Mouse (Mus musculus) lung, postnatal 36 days (tissue): ENCODE measurements around the gene Zc3h4.
"Not testable (repeated sequence)": the region's sequence is repeated elsewhere in the genome, so short reads cannot be mapped to it uniquely, and the experiment has no call there.

ENCODE experiments used
- DNase-seq: peaks from one replicate; pipeline ENCODE4 v3.0.0; 2022; ENCODE audit warnings: mixed read lengths

Gene Zc3h4

DNA sequence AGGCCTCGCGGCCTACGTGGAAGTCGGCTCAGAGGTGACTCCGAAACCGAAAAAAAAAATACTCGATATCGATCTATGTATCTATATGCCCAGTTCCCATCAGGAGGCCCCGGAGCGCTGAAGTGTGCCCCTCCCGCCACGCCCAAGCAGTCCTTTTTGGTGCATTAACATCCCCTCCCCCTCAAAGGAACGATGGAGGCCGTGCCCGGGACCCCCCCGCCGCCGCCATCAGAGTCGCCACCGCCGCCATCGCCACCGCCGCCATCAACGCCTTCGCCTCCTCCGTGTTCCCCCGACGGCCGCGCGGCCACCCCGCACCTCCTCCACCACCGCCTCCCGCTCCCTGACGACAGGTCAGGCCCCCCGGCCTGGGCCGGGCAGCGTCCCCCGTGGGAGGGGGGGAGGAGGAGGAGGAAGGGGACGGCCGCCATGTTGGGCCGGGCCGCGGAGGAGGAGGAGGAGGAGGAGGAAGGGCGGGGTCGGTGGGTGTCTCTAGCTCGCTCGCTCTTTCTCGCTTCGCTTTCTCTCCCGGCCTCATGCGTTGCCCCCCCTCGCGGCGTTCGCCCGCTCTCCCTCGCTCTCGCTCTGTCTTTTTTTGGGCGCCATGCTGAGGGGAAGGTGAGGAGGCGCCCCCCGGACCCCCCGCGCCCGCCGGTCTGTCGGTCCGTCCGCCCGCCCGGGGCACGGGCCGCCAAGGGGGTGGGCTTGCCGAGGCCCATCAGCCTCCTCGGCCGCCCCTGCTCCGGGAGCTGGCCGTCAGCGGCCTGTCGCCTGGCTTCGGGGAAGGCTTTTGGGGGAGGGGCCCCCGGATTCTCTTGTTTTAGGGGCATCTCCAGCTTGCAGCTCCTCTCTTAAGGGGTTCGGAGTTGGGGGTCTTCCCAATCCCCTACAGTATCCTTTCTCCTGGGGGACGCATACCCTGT is at the start of gene Zc3h4:
Zc3h4 (plus strand) TSS at position 222 of the 923 bp plus-strand sequence.
- peak; percentile 92 for DNase-seq

DNA sequence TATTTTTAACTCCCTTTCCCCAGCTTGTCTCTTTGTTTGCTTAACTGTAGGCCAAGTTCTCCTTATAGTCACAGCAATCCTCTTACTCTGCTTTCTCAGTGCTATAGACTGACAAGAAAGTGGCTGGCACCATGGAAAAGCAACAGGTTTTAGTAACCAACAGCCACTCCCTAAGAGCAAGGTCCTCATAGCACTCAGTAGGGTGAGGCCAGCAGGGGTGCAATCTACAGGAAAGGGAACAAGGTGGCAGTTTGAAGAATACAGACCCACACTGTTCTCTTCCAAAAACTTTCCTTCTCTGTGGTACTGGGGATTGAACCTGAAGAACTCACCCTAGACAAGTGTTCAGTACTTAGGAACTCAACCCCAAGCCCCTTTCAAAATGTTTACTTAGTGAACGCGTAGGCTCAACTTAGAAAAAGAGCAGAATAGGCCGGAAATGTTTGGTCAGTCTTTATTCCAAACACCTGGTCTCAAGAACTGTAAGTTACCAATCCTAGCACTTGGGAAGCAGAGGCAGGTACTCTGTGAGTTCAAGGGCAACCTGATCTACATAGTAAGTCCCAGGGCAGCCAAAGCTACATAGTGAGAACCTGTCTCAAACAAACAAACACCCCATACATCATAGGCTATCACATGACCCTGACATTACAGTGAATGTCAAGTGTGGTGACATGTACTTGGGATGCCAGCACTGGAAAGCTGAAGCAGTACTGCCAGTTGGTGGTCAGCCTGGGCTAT is 44.7 kb upstream of the Zc3h4 start:
- no peak for DNase-seq

DNA sequence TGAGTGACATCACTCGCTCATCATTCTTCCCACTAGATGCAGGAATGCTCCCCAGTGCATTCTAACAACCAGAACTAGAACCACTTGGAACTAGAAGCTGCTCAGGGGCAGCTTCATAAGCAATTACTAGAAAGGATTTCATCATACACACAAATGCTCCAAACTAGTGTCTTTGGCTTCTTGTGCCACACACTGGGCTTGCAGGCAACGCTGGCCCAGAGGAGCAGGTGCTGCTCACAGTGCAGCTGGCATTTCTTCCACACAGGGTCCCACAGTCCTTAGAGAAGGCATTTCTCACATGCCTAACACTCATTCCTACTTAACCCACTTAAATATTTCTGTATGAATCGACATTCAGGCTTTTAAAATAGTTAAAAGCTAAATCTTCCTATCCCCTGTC is 43.1 kb upstream of the Zc3h4 start:
- DNase-seq = no peak

DNA sequence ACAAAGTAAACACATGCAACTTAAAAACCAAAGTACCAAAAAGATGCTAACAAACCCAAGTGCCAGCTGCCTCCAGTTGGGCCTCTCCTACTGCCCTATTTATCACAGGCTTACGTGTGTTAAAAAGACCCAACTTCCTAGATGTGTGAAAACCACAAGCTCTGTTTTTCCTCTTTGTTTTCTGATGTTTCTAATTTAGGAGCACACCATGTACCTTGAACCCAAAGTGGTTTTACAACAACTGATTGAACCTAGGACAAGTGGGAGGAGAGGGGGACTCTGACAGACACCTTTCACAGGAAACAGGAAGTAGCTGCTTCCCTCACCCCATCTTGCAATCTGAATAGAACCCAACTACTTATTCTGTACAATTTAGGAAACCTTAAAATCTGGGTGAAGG is 36.4 kb upstream of the Zc3h4 start:
- peak; percentile 42 for DNase-seq

DNA sequence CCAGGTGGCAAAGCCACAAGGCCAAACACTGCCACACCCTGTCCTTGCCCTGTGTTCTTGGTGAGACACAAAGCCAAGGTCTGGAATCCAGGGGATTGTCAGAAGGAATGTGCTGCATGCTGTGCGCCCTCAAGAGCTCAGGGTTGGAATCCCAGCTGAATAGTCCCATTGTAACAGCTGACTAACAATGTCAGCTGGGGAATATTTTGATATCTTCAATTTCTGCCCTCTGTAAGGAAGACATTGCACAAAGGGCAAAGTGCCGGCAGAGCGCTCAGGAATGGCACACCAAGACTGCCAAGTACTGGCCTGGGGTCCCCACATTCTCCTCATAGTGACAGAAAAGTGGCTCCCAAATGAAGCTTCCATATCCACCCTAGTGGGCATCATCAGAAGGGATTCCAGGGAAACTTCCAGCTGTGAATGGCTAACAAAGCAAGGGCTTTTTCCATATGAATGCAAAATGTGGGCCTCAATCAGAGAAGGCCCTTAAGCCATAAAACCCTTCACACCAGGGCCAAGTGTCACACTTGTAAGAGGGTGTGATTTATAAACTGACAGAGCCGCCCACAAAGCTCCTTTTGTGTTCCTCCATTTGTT is 35.7 kb upstream of the Zc3h4 start:
- DNase-seq = peak; percentile 72

DNA sequence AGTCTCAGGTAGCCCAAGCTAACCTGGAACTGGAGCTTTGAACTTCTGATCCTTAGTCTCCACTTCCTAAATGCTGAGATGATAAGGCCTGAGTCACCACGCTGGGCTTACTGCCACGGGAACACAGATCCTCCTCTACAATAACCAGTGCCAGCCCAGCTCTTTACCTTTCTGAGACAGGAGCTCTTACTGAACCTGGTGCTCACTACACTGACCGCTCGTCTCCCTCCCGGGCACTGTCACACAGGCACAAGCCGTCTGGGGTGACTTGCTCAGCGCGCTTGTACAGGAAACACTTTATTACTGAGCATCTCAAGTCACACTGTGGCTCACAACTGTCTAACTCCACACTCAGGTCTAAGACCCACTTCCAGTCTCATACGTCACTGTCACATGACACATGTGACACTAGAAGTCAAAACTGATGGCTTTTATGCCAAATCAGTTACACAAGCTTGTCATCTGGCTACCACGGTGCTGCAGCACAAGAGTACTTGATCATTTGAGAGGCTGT is 34.5 kb upstream of the Zc3h4 start:
- DNase-seq = peak; percentile 80

DNA sequence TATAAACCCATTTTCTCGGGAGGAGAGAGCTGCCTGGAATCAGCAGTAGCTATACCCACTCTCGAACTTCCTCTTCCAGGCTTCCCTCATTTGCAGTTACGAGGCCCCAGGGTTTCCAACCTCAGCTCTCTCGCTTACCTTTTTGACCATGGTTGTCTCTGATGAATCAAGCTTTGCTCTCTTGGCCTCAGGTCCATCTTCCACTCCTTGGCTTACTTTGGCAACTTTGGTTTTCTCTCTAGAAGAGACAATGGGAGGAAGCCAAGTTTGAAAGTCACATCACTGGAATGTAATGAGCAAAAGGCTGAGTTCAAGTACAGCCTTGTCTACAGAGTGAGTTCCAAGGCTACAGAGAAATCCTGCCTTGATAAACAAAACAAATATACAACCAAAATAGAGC is 34.0 kb upstream of the Zc3h4 start:
- no peak for DNase-seq

DNA sequence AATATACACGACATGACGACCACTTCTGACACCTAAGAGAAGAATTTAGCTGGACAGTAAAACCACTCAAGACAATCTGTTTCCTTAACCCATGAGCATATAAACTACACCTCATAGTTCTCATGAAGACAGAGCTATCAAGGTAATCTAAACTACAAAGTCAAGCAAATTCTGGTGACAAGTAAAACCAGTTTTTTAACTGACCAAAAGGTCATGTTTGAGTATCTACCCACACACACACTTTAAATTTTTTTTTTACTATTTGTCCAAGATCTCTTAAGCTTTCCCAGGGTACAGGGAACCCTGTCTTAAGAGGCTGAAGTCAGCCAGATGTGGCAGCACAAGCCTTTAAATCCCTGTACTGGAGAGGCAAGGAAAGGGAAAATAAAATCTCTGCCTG is 31.9 kb upstream of the Zc3h4 start:
- DNase-seq = peak; percentile 43

DNA sequence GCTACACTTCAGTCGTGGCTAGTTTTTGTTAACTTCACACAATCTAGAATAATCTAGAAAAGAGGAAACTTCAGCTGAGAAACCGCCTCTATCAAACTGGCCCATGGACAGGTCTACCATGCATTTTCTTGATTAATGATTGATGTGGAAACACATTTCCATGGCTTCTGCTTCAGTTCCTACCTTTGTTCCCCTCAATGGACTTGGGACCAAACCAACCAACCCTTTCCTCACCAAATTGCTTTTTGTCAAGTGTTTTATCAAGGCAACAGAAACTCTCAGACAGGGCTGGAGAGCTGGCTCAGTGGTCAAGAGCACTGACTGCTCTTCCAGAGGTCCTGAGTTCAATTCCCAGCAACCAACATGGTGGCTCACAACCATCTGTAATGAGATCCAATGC is 30.1 kb upstream of the Zc3h4 start:
- DNase-seq = no peak

DNA sequence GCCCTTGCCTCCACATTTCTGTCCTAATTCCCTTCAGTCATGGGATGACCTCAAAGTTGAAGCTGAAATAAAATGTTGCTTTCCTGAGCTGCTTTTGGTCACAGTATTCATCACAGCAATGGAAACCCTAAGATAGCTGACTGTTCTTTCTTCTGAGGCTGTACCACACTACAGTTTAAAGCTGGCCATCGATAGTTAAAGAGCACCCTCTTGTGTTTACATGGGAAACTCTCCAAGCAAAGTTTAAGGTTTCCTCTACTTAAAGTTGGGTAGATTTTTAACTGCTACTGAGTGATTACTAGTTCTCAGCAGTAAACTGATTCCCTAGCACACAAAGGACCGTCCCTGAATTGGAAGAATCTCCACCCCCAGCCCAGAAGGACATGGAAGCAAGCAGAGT is 27.0 kb upstream of the Zc3h4 start:
- peak; percentile 53 for DNase-seq

DNA sequence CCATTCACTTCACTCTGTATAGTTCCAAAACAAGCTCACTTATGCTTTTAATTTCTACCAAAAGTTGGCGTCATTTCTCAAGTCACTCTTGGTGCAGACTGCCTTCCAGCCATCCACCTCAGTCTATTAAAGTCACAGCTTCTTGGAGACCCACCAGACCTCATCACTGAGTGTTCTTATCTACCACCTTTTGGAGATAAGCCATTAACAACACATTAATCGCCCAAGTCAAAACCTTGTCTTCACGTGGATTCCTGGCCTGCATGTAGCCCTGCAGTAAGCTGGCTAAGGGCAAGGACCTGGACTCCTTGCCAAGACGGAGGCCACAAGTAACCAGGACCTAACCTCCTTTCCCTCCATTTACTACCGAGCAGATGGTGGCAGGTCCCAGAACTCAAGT is 25.7 kb upstream of the Zc3h4 start:
- DNase-seq = no peak

DNA sequence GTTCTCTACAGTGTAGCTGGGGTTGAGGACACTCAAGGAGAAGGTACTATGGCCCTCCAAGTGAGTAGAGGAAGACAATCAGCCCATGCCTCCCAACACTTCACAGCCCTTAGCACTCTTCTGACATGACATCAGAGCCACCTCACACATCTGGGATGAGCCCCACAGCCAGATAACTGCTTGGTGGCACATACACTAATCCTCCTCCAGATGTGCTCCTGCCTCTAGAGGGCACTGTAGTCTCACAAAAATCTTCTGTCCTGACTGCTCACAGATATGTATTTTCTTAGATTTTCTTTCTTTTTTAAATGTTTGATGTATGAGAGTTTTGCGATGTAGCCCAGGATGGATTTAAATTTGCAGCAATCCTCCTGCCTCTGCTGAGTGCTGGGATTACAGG is 24.2 kb upstream of the Zc3h4 start:
- peak; percentile 81 for DNase-seq

DNA sequence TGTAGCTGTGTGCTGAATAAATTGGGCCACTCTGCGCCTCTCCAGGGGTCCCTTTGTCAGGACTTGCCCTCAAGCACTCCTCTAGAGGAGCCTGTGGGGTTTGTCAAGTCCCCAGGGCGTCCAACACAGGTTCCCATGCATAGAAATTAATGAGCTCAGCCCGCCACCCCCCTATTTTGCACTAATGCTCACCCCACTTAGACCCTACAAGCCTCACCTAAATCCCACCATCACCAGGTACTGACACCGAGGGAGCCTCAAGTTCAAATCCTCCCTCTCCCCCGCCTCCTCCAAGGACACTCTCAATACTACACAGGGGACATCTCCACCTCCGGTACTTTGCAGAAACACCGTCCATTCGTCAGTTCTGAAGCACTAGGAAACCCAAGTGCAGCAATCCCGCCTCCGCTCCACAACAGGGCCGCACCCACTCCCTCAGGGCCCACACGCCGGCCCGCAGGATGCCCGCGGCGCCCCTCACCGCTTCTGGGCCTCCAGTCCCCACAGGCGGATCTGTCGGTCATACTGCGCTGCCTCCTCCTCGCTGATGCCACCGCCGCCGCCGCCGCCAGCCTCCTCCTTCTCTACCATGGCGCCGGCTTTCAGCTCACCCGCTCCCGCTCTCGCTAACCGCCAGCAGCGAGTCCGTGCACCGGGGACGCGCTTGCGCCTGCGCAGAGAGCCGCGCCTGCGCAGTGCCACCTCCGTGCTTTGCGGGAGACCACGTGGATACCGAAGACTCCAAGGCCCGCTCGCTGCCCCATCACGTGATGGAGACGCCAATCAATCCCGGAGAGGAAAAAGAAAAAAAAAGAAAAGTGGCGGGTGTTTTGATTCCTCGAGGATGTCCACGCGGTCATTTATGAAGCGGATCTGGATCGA is 13.3 kb upstream of the Zc3h4 start, which contains the start of gene Sae1:
Sae1 (minus strand) TSS at position 647 of the 882 bp plus-strand sequence.
- peak; percentile 97 for DNase-seq

DNA sequence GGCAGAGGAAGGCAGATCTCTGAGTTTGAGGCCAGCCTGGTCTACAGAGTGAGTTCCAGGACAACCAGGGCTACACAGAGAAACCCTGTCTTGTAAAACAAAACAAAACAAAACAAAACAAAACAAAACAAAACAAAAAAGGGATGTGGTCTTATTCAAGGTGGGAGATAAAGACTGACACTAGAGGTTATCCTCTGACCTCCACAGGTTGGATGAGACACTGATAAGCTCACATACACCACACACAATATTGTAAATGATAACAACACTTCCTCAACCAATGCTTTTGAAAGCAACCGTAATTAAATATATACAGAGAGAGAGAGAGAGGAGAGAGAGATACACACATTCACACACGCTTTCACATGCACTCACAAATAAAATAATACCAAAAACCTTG is 10.8 kb upstream of the Zc3h4 start:
- DNase-seq = not testable (repeated sequence)

DNA sequence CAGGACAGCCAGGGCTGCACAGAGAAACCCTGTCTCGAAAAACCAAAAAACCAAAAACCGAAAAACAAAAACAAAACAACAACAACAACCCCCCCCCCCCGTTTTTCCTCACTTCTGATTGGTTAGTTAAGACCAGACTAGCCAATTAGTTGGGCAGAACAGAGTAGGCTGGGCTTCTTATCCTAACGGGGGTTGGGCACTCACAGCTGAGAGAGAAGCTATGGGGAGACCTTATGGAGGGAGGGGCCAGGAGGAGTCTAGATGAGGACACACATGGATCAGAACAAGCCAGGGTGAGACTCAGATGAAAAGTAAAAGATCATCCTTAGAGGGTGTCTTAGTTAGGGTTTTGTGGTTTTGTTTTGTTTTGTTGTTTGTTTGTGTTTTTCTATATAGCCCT is 7.8 kb upstream of the Zc3h4 start:
- DNase-seq = no peak

DNA sequence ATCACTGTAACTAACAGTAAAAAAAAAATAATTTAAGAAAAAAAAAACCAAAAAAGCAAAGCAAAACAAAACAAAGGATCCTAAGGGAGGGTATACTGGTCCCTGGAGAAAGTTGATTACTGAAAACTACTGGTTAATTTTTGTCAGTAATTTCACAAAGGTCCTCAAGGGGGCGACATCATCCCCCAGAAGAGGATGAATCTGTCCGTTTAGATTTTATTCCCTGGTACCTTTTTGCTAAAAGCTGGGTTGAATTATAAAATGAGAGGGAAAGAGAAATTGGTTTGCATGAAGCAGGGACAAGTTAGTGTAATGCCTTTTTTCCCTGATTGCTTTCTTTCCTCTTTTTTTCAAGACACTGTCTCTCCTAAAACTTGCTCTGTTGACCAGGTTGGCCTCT is 4.8 kb upstream of the Zc3h4 start:
- peak; percentile 76 for DNase-seq

DNA sequence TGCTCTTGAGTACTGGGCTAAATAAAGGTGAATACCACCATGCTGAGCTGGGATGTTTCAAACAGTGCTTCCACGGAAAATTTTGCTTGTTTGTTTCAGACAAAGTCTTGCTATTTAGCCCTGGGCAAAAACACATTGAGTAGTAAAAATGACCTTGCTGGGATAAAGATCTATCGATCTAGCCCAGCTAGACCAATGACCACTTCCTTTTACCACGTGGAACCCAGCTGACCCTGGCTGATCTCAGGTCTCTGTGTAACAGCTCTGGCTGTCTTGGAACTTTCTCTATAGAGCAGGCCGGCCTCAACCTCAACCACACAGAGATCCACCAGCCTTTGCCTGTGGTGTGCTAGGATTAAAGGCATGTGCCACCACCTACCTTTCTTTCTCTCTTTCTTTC is 3.2 kb upstream of the Zc3h4 start:
- DNase-seq = no peak

DNA sequence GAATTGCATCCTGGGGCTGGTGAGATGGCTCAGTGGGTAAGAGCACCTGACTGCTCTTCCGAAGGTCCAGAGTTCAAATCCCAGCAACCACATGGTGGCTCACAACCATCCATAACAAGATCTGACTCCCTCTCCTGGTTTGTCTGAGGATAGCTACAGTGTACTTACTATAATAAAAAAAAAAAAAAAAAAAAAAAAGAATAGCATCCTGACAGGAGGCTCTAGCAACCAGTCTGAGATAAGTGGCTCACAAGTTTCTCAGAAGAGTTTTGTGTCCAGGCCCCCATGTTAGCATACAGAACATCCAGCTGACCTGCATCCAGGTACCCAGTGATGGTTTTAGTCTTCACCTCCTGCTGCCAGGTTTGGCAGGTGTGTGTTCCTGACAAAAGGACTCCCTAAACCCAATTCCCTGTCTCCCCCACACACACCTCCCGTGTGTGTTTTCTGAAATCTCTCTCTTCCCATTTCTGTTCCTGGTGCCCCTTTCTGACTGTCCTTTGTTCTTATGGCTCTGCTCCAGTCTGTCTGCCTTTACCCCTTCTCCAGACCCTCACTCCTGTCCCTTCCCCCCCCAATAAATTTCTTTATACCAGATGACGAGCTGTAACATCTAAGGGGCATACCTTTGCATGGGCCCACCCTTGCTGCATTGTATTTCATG is 2.2 kb upstream of the Zc3h4 start:
- DNase-seq = no peak

DNA sequence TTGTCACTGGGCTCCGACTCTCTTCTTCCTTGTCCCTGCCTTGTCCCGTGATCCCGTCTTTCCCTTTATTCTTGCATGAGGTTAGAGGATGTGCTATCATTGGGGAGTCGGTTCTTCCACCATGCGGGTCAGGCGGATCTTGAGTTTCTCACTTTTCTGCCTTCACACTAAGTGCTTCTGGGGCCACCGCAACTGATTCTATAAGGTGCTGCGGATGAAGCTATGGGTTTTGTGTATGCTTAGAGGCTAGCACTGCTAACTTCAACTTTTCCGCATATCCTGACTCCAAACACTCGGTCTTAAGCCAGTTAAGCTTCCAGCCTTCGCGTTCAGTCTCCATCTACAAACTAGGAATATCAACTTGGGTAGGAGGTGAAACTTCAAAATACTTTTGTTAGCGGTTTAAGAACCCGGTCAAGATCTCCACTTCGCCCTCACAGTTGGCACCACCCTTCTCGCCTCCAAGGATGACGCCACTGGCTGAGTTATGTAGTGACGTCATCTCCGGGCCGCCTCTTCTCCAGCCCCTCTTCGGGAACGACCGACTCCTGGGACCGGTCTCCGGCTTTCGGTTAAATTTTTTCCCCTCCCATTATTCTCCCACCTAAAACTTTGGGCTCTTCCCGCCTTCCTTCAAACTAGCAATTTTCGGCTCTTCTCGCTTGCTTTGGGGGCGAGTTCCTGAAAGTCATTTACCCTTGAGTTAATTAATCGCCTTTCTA is 1.5 kb upstream of the Zc3h4 start:
- peak; percentile 96 for DNase-seq

DNA sequence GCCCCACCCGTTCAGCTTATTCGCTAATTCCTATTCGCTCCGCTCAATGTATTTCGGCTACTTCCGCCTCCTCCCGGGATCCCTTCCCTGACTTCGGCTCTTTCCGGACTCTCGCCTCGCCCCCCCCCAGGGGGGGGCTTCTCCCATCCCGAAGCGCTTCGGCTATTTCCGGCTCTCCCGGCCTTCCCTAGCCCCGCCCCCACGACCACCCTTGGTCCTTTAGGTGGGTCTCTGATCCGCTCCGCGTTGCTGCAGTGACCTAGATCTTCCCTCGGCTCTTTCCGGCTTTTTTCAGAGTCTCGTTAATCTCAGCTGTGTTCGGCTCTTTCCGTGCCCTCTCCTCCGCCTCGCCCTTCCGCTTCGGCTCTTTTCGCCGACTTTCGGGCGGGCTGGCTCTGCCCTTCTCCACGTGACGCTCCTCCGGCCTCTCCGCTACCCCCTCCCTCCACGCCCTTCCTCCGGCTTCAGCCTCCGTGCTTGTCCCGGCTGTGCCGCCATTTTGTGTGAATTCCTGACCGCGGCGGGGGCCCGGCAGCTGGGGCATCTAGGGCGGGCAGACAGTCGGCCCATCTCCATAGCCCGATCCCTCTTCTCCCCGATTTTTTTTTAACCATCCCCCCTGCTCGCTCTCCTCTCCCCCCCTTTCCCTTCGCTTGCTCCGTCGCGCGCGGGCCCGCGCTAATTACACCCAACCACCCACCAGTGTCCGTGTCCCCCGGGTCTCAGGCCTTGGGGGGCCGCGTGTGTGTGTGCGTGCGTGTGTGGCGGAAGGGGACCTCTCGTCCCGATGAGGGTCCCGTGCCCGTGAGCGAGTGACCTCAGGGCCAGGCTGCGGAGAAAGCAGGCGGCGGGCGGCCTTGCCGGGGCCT is 656 bp upstream of the Zc3h4 start:
- peak; percentile 98 for DNase-seq
